Mouse (Mus musculus) intestine, embryonic 16.5 days (tissue): Measurements from ENCODE around the gene Car5a. TPM values are rescaled to one million over a fixed set of nuclear protein-coding genes. Genes with fewer than 3 reads are reported as not detected.

Experiments
- ATAC-seq: fragments of 200-750 bp; cut with Nextera tagmentation; 2 replicates; pipeline ENCODE4 v1.8.0; 2017; ENCODE audit warnings: moderate TSS enrichment, moderate library complexity
- H3K27ac ChIP-seq: fragments of 300-500 bp; sonication (generic); 2 replicates; pipeline ENCODE4 v1.5.1; 2014; ENCODE audit warnings: mild to moderate bottlenecking, low read length
- H3K27me3 ChIP-seq: fragments of 300-500 bp; sonication (generic); replicated peaks from 2 replicates; pipeline ENCODE4 v1.6.1; 2014; ENCODE audit warnings: low read length, control low read depth, mixed read lengths; ENCODE audit not compliant: control insufficient read depth, insufficient read depth
- H3K36me3 ChIP-seq: fragments of 300-500 bp; sonication (generic); 2 replicates; pipeline ENCODE4 v1.6.1; 2014; ENCODE audit warnings: low read length, control low read depth; ENCODE audit not compliant: control insufficient read depth, insufficient read depth
- H3K4me1 ChIP-seq: fragments of 300-500 bp; sonication (generic); 2 replicates; pipeline ENCODE4 v1.6.1; 2014; ENCODE audit warnings: low read length, control low read depth, mixed read lengths; ENCODE audit not compliant: control insufficient read depth, insufficient read depth
- H3K4me2 ChIP-seq: fragments of 300-500 bp; sonication (generic); 2 replicates; pipeline ENCODE4 v1.6.1; 2014; ENCODE audit warnings: low read depth, low read length, control low read depth
- H3K4me3 ChIP-seq: fragments of 300-500 bp; sonication (generic); 2 replicates; pipeline ENCODE4 v1.5.1; 2014; ENCODE audit warnings: mild to moderate bottlenecking, low read length
- H3K9ac ChIP-seq: fragments of 300-500 bp; sonication (generic); 2 replicates; pipeline ENCODE4 v1.6.1; 2014; ENCODE audit warnings: low read depth, low read length
- H3K9me3 ChIP-seq: fragments of 300-500 bp; sonication (generic); 2 replicates; pipeline ENCODE4 v1.6.1; 2016; ENCODE audit warnings: low read length, control low read depth; ENCODE audit not compliant: control insufficient read depth
- WGBS: fragments of 180-500 bp; shearing (Covaris S2); extraction: QIAGEN DNeasy Blood & Tissue Kit; methylation state at CpG from one replicate; pipeline ENCODE4 v1.1.7; 2014; 5-methylcytosine and 5-hydroxymethylcytosine counted together
- polyA plus RNA-seq: library from polyadenylated mRNA; unstranded; fragments of >200 nt; fragmentation: Nextera tagmentation; extraction: Ambion mirVana; gene quantifications from 2 replicates; pipeline ENCODE4 v1.2.1, GENCODE M21; 2015

Car5a gene
- polyA plus RNA-seq, 1 experiment from 2014 or later = 0.31 TPM

- no peak overlapping the region for H3K27ac ChIP-seq
- no peak overlapping the region for H3K9ac ChIP-seq
- no peak overlapping the region for H3K4me3 ChIP-seq
Observed at GRCm38 (mm10) chr8:121962892-121963291, 18.2 kb upstream of the Car5a start.

GRCm38 (mm10) chr8:121958395-121958794, 13.7 kb upstream of the Car5a start:
- Histone ChIP-seq H3K9me3 (no peaks in the 10 kb centered on the region), H3K4me2 (no peak overlapping the region), H3K4me1 (peaks cover 3% of the 10 kb centered on the region; the same call in 1 of the 2 replicates), H3K27me3 (no peaks in the 10 kb centered on the region), H3K27ac (no peak overlapping the region), H3K4me3 (no peak overlapping the region), H3K9ac (no peak overlapping the region), H3K36me3 (no peaks in the 10 kb centered on the region)
- peak; percentile 21; the same call in 1 of the 2 replicates for ATAC-seq
- 86% methylated on average over 1 of the region's 1 CpGs for WGBS

More at GRCm38 (mm10) chr8:121962892-121963291, 18.2 kb upstream of the Car5a start:
- H3K27me3 ChIP-seq = no peaks in the 10 kb centered on the region
- H3K9me3 ChIP-seq = no peaks in the 10 kb centered on the region
- H3K4me1 ChIP-seq = peaks cover 26% of the 10 kb centered on the region
- WGBS = 86% methylated on average over 3 of the region's 3 CpGs
- H3K4me2 ChIP-seq = no peak overlapping the region
- no peaks in the 10 kb centered on the region for H3K36me3 ChIP-seq
- no peak for ATAC-seq

- no peaks in the 10 kb centered on the region for H3K27me3 ChIP-seq
- ATAC-seq = no peak
- H3K9me3 ChIP-seq = no peaks in the 10 kb centered on the region
- no peak overlapping the region for H3K9ac ChIP-seq
- no peak overlapping the region for H3K27ac ChIP-seq
- no peaks in the 10 kb centered on the region for H3K36me3 ChIP-seq
- H3K4me2 ChIP-seq = no peak overlapping the region
- H3K4me3 ChIP-seq = no peak overlapping the region
- H3K4me1 ChIP-seq = peaks cover 12% of the 10 kb centered on the region
- WGBS = 65% methylated on average over 1 of the region's 1 CpGs
Observed at GRCm38 (mm10) chr8:121955825-121956500, 11.3 kb upstream of the Car5a start.

GRCm38 (mm10) chr8:121954981-121955555, 10.4 kb upstream of the Car5a start:
- H3K27me3 ChIP-seq = no peaks in the 10 kb centered on the region
- 66% methylated on average over 10 of the region's 10 CpGs for WGBS

GRCm38 (mm10) chr8:121953821-121954545, 9.3 kb upstream of the Car5a start:
- Histone ChIP-seq H3K9ac (no peak overlapping the region), H3K27me3 (no peaks in the 10 kb centered on the region), H3K4me1 (peaks cover 17% of the 10 kb centered on the region), H3K9me3 (no peaks in the 10 kb centered on the region), H3K4me3 (no peak overlapping the region), H3K4me2 (no peak overlapping the region), H3K36me3 (no peaks in the 10 kb centered on the region), H3K27ac (no peak overlapping the region)
- 63% methylated on average over 3 of the region's 3 CpGs for WGBS
- ATAC-seq = no peak

More at GRCm38 (mm10) chr8:121954981-121955555, 10.4 kb upstream of the Car5a start:
- no peak overlapping the region for H3K4me3 ChIP-seq
- no peaks in the 10 kb centered on the region for H3K36me3 ChIP-seq
- no peak overlapping the region for H3K27ac ChIP-seq
- H3K9me3 ChIP-seq = no peaks in the 10 kb centered on the region
- no peak for ATAC-seq
- no peak overlapping the region for H3K4me2 ChIP-seq
- peaks cover 12% of the 10 kb centered on the region for H3K4me1 ChIP-seq
- no peak overlapping the region for H3K9ac ChIP-seq

- peaks cover 25% of the 10 kb centered on the region for H3K4me1 ChIP-seq
- H3K4me2 ChIP-seq = no peak overlapping the region
- H3K27me3 ChIP-seq = no peaks in the 10 kb centered on the region
- ATAC-seq = no peak
- no peaks in the 10 kb centered on the region for H3K9me3 ChIP-seq
- 87% methylated on average over 7 of the region's 7 CpGs for WGBS
- H3K4me3 ChIP-seq = no peak overlapping the region
- 0 out of 2 replicates have a peak overlapping the region, but pooled peaks have one; percentile 18 for H3K9ac ChIP-seq
- H3K27ac ChIP-seq = no peak overlapping the region
- no peaks in the 10 kb centered on the region for H3K36me3 ChIP-seq
Observed at GRCm38 (mm10) chr8:121952800-121953199, 8.1 kb upstream of the Car5a start.

GRCm38 (mm10) chr8:121952122-121952521, 7.4 kb upstream of the Car5a start:
- Histone ChIP-seq H3K27me3 (no peaks in the 10 kb centered on the region), H3K4me2 (no peak overlapping the region), H3K27ac (no peak overlapping the region), H3K4me3 (no peak overlapping the region), H3K4me1 (peaks cover 29% of the 10 kb centered on the region), H3K36me3 (no peaks in the 10 kb centered on the region), H3K9ac (0 out of 2 replicates have a peak overlapping the region, but pooled peaks have one; percentile 18), H3K9me3 (no peaks in the 10 kb centered on the region)
- no peak for ATAC-seq

- Histone ChIP-seq H3K9me3 (no peaks in the 10 kb centered on the region), H3K4me2 (peak overlapping the region; percentile 58), H3K4me3 (peak overlapping the region; percentile 71), H3K27ac (peak overlapping the region; percentile 96; the same call in 1 of the 2 replicates), H3K27me3 (no peaks in the 10 kb centered on the region), H3K4me1 (peaks cover 30% of the 10 kb centered on the region), H3K9ac (peak overlapping the region; percentile 96), H3K36me3 (no peaks in the 10 kb centered on the region)
- no peak for ATAC-seq
- 23% methylated on average over 7 of the region's 7 CpGs for WGBS
Observed at GRCm38 (mm10) chr8:121951656-121952009, 6.9 kb upstream of the Car5a start.
